Mouse (Mus musculus): ENCODE data around the gene Dcaf5.
"Not testable (repeated sequence)": the region's sequence is repeated elsewhere in the genome, so short reads cannot be mapped to it uniquely, and the experiment has no call there.

The Dcaf5 gene

GRCm38 (mm10) chr12:80436336-80436976, at the start of gene Dcaf5:
Gene Dcaf5 (minus strand): TSS chr12:80436601.
- no peak for DNase-seq (ENCODE audit: low read depth, low spot score)

DNA sequence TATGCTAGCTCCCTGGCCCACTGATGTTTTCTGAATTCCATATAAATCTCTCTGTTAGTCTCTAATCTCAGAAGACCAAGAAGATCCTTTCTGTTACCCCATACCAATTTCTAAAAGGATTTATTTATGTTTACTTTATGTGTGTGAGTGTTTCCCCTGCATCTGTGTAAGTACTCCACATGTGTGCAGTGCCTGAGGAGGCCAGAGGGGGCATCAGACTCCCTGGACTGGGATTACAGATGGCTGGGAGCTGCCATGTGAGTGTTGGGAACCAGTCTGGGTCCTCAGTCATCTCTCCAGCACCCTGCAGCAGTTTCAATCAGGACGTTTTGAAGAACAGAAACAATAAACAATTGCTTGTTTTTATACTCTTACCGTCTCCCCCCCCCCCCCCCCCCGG, 47.0 kb upstream of the Dcaf5 start:
- DNase-seq (ENCODE audit: low read depth, low spot score), result no peak

GRCm38 (mm10) chr12:80479986-80480385, 43.6 kb upstream of the Dcaf5 start:
- no peak for DNase-seq (ENCODE audit: low read depth, low spot score)

GRCm38 (mm10) chr12:80473731-80474130, 37.3 kb upstream of the Dcaf5 start:
- no peak for DNase-seq (ENCODE audit: low read depth, low spot score)

- no peak for DNase-seq (ENCODE audit: low read depth, low spot score)
Observed at GRCm38 (mm10) chr12:80471926-80472325, 35.5 kb upstream of the Dcaf5 start.

- DNase-seq (ENCODE audit: low read depth, low spot score), result no peak
Observed at GRCm38 (mm10) chr12:80470206-80470605, 33.8 kb upstream of the Dcaf5 start.

DNA sequence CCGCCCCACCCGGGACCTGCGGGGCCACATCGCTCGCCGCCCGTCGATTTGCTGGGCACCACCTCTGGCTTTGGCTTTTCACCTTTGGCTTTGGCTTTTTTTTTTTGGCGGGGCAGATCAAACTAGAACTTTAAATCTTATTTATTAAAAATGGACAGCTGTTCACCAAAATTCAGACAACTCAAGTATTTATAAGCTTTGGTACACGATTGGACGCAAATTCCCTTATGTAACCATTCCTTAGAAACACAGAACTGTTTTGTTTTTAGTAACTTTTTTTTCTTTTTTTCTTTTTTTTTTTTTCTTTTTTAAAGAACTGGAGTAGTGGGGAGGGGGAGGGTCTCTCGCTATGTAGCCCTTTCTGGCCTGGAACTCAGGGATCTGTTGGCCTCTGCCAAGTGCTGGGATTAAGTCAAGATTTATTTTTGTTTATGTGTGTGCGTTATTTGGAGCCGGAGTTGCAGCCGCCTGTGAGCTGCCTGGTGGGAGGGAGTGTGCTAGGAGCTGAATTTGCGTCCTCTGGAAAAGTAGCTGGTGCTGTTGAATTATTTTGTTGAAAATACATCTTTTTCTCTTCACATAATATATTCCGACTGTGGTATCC, 27.4 kb upstream of the Dcaf5 start:
- no peak for DNase-seq (ENCODE audit: low read depth, low spot score)

DNA sequence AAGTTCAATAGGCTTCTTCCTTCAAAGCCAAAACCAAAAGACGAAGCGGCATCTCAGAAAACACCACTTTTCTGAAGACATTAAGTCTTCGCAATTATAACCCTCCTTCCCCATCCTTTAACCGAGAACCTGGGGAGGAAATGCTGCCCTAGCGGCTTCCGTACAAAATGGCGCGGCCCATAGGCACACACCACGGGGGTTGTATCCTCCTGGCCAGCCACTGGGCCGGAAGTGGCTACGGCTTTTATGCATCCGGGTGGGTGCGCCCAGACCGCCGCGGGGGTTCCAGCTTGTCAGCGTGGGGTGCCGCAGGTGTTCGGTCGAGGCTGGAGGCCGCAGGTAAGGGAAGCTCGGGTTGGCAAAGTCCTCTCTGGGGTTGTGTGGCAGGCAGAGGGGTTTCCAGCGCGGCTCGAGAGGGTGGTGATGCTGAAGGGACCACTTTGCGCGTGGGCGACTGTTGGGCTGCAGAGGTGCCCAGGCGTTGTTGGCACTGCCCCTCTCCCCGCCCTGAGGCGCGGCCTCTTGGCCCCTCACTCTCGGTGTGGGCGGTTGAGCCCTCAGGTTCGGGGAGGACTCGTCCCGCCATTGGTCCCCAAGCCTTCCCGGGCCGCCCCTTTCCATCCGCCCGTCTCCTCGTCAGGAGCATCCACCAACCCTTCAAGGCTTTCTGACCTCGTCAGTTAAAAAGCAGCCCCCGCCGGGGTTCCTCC, 26.7 kb upstream of the Dcaf5 start, which contains the start of gene Exd2:
Gene Exd2 (plus strand): TSS at position 154 of the 710 bp plus-strand sequence.
- peak; percentile 82 for DNase-seq (ENCODE audit: low read depth, low spot score)

DNA sequence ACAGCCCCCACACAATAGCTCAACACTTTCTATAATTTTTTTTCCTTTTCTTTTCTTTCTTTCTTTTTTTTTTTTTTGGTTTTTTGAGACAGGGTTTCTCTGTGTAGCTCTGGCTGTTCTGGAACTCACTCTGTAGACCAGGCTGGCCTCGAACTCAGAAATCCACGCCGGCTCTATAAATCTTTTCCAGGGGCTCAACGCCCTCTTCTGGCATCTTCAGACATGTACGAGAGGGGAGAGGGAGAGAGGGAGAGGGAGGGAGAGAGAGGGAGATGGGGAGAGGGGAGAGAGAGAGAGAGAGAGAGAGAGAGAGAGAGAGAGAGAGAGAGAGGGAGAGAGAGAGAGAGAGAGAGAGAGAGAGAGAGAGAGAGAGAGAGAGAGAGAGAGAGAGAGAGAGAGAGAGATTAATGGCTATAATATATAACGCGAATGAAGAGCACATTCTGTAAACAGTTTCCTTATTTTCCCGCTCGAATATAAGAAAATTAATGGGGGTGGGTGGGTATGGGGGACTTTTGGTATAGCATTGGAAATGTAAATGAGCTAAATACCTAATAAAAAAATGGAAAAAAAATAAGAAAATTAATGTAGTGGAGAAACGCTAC, 26.0 kb upstream of the Dcaf5 start:
- DNase-seq (ENCODE audit: low read depth, low spot score), result not testable (repeated sequence)

- DNase-seq (ENCODE audit: low read depth, low spot score), result no peak
Observed at GRCm38 (mm10) chr12:80458033-80458432, 21.6 kb upstream of the Dcaf5 start.

GRCm38 (mm10) chr12:80453506-80453905, 17.1 kb upstream of the Dcaf5 start:
- DNase-seq (ENCODE audit: low read depth, low spot score), result no peak

GRCm38 (mm10) chr12:80444525-80445109, 8.2 kb upstream of the Dcaf5 start:
- no peak for DNase-seq (ENCODE audit: low read depth, low spot score)

DNA sequence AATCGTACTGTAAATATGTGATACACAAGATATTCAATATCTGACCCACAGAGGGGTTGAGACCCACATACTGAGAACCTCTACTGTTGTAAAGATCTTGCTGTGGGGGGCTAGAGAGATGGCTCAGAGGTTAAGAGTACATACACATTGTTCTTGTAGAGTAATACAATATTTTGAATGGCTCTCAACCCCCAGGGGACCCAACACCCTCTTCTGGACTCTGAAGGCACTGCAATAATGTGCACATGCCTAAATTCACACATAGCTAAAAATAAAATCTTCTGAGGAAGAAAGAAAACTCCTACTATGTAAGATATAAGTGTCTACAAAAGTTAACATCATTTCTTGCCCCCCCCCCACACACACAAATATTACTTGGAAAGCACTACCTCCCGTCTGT, 4.6 kb upstream of the Dcaf5 start:
- DNase-seq (ENCODE audit: low read depth, low spot score), result no peak

GRCm38 (mm10) chr12:80437051-80437675, 762 bp upstream of the Dcaf5 start:
- DNase-seq (ENCODE audit: low read depth, low spot score), result no peak

GRCm38 (mm10) chr12:80435887-80436286, 514 bp downstream of the Dcaf5 start:
- DNase-seq (ENCODE audit: low read depth, low spot score), result no peak

DNA sequence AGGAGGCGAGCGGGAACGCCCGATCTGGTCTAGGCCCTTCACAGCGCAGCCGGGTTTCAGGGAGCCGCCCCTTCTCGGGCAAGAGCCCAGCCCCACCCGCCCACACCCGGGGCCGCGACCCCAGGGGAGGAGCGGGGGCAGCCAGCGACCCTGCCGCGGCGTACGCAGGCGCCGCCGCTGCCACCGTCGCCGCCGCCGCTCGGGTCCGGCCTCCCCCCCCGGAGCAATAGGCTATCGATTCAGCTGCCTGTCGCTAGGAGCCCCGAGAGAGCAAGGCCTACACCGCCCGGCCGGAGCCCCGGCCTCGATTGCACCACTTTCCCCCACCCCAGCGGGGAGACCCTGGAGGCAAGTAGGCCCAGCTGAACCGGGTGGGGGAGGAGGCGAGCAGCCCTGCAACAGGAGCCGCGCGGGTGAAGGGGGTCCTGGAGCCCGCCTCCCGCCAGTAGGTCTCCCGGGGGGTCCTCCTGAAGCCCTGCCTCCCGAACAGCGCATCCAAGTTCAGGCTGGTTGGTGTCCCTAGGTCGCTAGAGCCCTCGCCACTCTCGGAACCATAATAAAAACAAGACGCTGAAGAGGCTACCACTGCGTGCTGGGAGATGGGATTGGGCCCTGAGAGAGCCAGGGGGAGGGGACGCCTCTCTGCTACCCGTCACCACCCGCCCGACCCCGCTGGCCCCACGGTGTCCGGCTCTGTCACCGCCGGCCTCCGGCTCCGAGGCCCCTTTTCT, 1.3 kb downstream of the Dcaf5 start:
- no peak for DNase-seq (ENCODE audit: low read depth, low spot score)

DNA sequence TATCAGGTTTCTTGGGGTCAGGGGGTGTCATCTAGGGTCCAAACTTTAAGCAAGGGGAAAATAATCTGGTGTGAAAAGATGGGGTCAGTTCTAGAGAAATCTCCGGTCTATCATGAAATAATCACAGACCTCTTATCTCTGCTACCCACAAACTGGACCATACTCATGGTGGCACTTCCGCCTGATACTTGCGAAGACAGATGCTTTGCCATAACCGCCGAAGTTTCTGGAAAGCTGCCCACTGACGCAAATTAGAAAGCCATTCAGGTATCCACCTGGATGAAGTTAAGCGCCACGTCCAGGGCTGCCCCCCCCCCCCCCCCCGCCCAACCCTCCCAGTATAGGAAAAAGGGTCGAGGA, 1.8 kb downstream of the Dcaf5 start:
- DNase-seq (ENCODE audit: low read depth, low spot score), result no peak

- no peak for DNase-seq (ENCODE audit: low read depth, low spot score)
Observed at GRCm38 (mm10) chr12:80433266-80433665, 3.1 kb downstream of the Dcaf5 start.

- no peak for DNase-seq (ENCODE audit: low read depth, low spot score)
Observed at GRCm38 (mm10) chr12:80427683-80428082, 8.7 kb downstream of the Dcaf5 start.

DNA sequence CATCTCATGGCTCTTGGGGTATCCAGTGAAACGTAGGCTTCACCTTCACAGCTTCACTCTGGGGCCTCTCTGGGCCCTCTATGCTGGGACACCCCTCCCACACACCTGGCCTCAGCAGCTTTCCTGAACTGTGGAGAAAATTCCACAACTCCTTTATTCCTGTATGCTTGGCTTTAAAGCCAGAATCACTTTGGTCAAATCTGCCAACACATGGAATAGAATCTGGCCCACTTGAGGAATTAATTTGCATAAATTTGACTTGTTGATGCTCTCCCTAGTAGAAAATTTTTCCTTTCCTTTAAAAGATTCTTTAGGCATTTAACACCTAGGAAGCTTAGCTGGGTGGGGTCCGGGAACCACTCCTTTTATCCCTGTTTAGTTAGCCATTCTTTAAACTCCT, 21.3 kb downstream of the Dcaf5 start:
- no peak for DNase-seq (ENCODE audit: low read depth, low spot score)

DNA sequence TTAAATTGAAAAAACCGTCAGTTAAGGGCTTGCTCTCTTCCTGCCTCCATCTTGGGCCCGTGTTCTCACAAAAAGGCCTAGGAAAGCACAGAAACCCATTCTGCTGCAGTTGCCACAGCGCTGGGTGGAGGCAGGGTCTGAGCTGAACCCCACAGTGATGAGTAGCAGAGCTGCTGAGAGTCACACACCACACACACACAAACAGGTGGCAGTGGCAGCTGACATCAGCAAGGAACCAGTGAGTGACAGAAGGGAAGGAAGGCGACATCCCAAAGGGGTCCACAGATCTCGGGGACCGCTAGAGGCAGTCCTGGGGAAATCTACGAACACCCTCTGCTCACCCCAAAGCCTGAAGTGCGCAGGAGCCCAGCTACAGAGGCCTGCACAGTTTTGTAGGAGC, 25.5 kb downstream of the Dcaf5 start:
- DNase-seq (ENCODE audit: low read depth, low spot score), result no peak
